Mouse (Mus musculus) embryonic facial prominence, embryonic 15.5 days (tissue): ENCODE data around the gene Gm20388. TPM values are rescaled to one million over a fixed set of nuclear protein-coding genes. Genes with fewer than 3 reads are reported as not detected.

ENCODE experiments used
- ATAC-seq: fragments of 200-750 bp; cut with Nextera tagmentation; 2 replicates; pipeline ENCODE4 v1.8.0; 2017; ENCODE audit warnings: low read depth, moderate TSS enrichment; ENCODE audit not compliant: insufficient number of reproducible peaks, low FRiP score, low TSS enrichment
- H3K27ac ChIP-seq: fragments of 300-500 bp; sonication (generic); replicated peaks from 2 replicates; pipeline ENCODE4 v1.5.1; 2015; ENCODE audit warnings: mild to moderate bottlenecking, inconsistent platforms
- H3K27me3 ChIP-seq: fragments of 300-500 bp; sonication (generic); 2 replicates; pipeline ENCODE4 v1.6.1; 2015; ENCODE audit warnings: inconsistent platforms
- H3K36me3 ChIP-seq: fragments of 300-500 bp; sonication (generic); 2 replicates; pipeline ENCODE4 v1.6.1; 2015; ENCODE audit warnings: mild to moderate bottlenecking, inconsistent platforms
- H3K4me1 ChIP-seq: fragments of 300-500 bp; sonication (generic); 2 replicates; pipeline ENCODE4 v1.6.1; 2015; ENCODE audit warnings: inconsistent platforms
- H3K4me2 ChIP-seq: fragments of 300-500 bp; sonication (generic); replicated peaks from 2 replicates; pipeline ENCODE4 v1.6.1; 2015; ENCODE audit warnings: mild to moderate bottlenecking, inconsistent platforms
- H3K4me3 ChIP-seq: fragments of 300-500 bp; sonication (generic); replicated peaks from 2 replicates; pipeline ENCODE4 v1.5.1; 2015; ENCODE audit warnings: mild to moderate bottlenecking, inconsistent platforms
- H3K9ac ChIP-seq: fragments of 300-500 bp; sonication (generic); 2 replicates; pipeline ENCODE4 v1.6.1; 2015; ENCODE audit warnings: inconsistent platforms
- H3K9me3 ChIP-seq: fragments of 300-500 bp; sonication (generic); replicated peaks from 2 replicates; pipeline ENCODE4 v1.6.1; 2016; ENCODE audit warnings: inconsistent platforms
- WGBS: fragments of 180-500 bp; shearing (Covaris S2); methylation state at CpG from one replicate; pipeline ENCODE4 v1.1.7; 2015; 5-methylcytosine and 5-hydroxymethylcytosine counted together
- polyA plus RNA-seq: library from polyadenylated mRNA; unstranded; fragments of >200 nt; fragmentation: Nextera tagmentation; extraction: Ambion mirVana; gene quantifications from 2 replicates; pipeline ENCODE4 v1.2.1, GENCODE M21; 2015

The Gm20388 gene
- polyA plus RNA-seq, 1 experiment from 2014 or later, result 8.0 TPM

DNA sequence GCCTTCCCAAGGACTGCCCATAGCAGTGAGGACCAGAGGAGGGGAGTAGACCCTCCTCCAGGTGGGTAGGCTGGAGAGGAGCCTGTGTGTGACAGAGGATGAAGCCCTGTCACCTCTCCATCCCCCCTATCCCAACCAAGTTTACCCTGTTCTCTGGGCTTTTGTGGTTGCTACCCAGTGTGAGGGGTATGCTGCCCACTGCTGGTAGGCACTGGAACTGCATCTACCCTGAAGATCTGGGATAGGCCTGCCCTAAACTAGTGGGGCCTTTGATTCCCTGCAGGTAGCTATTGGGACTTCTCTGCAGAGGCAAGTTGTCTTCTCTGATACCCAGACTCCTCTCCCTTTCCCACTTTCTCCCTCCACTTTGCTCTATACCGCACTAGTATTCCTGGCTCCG is 2348.7 kb downstream of the Gm20388 start:
- no peak overlapping the region for H3K27ac ChIP-seq
- no peak for ATAC-seq
- H3K4me2 ChIP-seq, result no peak overlapping the region
- WGBS, result 70% methylated on average over 2 of the region's 2 CpGs
- H3K9ac ChIP-seq, result no peak overlapping the region
- H3K36me3 ChIP-seq, result no peaks in the 10 kb centered on the region
- H3K9me3 ChIP-seq, result no peaks in the 10 kb centered on the region
- 0 out of 2 replicates have a peak, but pooled peaks cover 8% of the 10 kb centered on the region for H3K4me1 ChIP-seq
- H3K27me3 ChIP-seq, result peaks cover 3% of the 10 kb centered on the region
- H3K4me3 ChIP-seq, result no peak overlapping the region

DNA sequence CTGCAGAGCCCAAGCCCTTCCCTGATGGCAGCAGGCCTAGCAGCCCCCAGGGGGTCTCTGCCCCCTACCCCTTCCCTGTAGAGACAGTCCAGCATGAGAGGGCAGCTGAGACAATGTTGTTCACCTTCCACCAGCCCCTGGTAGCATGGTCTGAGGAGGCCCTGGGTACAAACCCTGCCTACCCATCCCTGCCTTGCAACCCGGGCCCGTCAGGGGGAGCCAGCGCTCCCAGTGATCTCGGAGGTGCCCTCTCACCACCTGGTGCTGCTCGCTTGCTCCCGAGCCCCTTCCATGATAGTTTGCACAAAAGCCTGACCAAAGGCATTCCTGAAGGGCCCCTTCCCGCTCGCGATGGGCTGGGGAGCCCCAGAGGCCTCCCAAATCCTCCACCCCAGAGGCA is 2350.1 kb downstream of the Gm20388 start:
- Histone ChIP-seq H3K36me3 (no peaks in the 10 kb centered on the region), H3K4me1 (0 out of 2 replicates have a peak, but pooled peaks cover 10% of the 10 kb centered on the region), H3K4me3 (no peak overlapping the region), H3K27me3 (peaks cover 3% of the 10 kb centered on the region; the same call in 1 of the 2 replicates), H3K9me3 (no peaks in the 10 kb centered on the region), H3K4me2 (no peak overlapping the region), H3K27ac (no peak overlapping the region), H3K9ac (no peak overlapping the region)
- 53% methylated on average over 9 of the region's 9 CpGs for WGBS
- ATAC-seq, result no peak

DNA sequence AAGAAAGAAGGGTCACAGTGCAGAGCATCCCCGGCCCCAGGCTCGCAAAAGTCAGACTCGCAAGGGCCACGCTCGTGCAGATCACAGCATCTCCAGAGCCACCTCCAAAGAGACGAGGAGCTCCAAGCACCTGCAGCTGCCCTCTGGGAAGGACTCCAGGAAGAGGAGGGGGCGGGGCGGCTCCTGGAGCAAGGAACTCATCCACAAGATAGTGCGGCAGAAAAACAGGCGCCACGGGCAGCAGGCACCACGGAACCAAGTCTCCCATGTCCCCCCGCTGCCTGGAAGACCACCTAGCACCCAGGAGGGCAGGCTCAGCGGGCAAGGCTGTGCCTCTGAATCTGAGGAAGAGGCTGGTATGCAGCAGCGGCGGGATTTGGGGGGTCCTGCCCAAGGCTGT is 2352.2 kb downstream of the Gm20388 start:
- 61% methylated on average over 16 of the region's 16 CpGs for WGBS

DNA sequence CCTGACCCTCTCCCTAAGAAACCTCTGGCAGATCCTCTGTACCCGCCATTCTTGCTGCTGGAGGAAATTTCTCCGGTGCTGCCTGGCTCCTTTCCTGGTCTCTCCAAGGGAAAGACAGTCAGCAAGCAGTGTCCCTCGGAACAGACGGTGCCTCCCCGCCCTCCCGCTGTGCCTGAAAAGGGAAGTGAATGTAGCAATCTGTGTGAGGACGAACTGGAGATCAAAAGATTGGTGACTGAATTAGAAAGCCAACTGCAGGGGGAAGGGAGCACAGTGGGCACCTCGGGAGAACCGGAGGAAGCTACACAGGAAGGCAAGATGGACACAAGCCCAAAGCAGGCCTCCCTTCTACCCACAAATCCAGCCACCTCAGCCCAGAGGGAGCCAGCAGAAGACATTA is 2353.6 kb downstream of the Gm20388 start:
- 46% methylated on average over 9 of the region's 9 CpGs for WGBS

More for the DNA sequence above, 2352.2 kb downstream of the Gm20388 start:
- no peak overlapping the region for H3K9ac ChIP-seq
- 0 out of 2 replicates have a peak, but pooled peaks cover 3% of the 10 kb centered on the region for H3K36me3 ChIP-seq
- no peak overlapping the region for H3K4me2 ChIP-seq
- no peak for ATAC-seq
- H3K27me3 ChIP-seq, result peaks cover 3% of the 10 kb centered on the region; the same call in 1 of the 2 replicates
- H3K4me3 ChIP-seq, result no peak overlapping the region
- no peak overlapping the region for H3K27ac ChIP-seq
- H3K4me1 ChIP-seq, result 0 out of 2 replicates have a peak, but pooled peaks cover 6% of the 10 kb centered on the region
- no peaks in the 10 kb centered on the region for H3K9me3 ChIP-seq

DNA sequence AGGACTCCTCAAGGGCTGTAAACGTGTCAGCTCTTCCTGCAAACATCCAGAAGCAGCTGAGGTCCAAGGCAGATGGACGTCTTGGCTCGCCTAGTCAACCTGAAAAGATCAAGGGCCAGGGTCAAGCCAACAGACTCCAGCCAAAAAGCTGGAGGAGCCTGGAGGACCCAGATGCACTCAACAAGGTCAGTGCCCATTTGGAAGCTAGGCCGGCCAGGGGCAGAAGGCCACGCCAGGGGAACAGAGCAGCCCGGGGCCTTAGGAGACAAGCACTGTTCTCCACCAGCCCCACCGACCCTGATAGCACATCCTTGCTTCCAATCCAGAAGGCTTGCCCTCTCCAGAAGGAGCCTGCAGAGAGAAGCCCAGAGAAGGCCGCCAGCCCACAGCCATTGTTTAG is 2354.9 kb downstream of the Gm20388 start:
- no peaks in the 10 kb centered on the region for H3K9me3 ChIP-seq
- no peak overlapping the region for H3K27ac ChIP-seq
- H3K27me3 ChIP-seq, result peaks cover 11% of the 10 kb centered on the region
- no peak overlapping the region for H3K4me3 ChIP-seq
- no peak for ATAC-seq
- H3K4me1 ChIP-seq, result peaks cover 14% of the 10 kb centered on the region
- H3K9ac ChIP-seq, result no peak overlapping the region
- WGBS, result 87% methylated on average over 8 of the region's 8 CpGs
- no peak overlapping the region for H3K4me2 ChIP-seq
- H3K36me3 ChIP-seq, result 0 out of 2 replicates have a peak, but pooled peaks cover 3% of the 10 kb centered on the region

More for the DNA sequence above, 2353.6 kb downstream of the Gm20388 start:
- Histone ChIP-seq H3K27ac (no peak overlapping the region), H3K27me3 (peaks cover 3% of the 10 kb centered on the region; the same call in 1 of the 2 replicates), H3K36me3 (0 out of 2 replicates have a peak, but pooled peaks cover 3% of the 10 kb centered on the region), H3K4me2 (no peak overlapping the region), H3K4me3 (no peak overlapping the region), H3K9ac (no peak overlapping the region), H3K4me1 (peaks cover 13% of the 10 kb centered on the region), H3K9me3 (no peaks in the 10 kb centered on the region)
- no peak for ATAC-seq

DNA sequence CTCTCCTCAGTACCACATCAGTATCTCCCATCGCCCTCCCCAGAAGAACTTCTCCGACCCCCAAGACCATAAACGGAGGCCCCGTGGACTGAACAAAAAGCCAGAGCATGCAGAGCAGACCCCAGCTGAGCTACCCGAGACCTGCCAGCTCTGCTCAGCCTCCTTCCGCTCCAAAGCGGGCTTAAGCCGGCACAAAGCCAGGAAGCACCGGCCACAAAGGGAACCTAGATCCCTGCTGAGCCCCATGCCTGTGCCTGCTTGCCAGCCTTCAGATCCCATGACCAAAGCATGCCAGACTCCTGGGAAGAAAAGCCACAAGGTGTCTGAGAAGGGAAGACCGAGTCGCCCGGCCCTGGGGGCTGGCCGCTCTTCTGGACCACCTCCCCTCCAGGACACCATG is 2356.2 kb downstream of the Gm20388 start:
- H3K36me3 ChIP-seq, result 0 out of 2 replicates have a peak, but pooled peaks cover 3% of the 10 kb centered on the region
- H3K9ac ChIP-seq, result no peak overlapping the region
- no peak for ATAC-seq
- no peaks in the 10 kb centered on the region for H3K9me3 ChIP-seq
- 46% methylated on average over 13 of the region's 13 CpGs for WGBS
- H3K4me3 ChIP-seq, result no peak overlapping the region
- H3K27ac ChIP-seq, result no peak overlapping the region
- H3K27me3 ChIP-seq, result peaks cover 20% of the 10 kb centered on the region
- no peak overlapping the region for H3K4me2 ChIP-seq
- H3K4me1 ChIP-seq, result peaks cover 14% of the 10 kb centered on the region

DNA sequence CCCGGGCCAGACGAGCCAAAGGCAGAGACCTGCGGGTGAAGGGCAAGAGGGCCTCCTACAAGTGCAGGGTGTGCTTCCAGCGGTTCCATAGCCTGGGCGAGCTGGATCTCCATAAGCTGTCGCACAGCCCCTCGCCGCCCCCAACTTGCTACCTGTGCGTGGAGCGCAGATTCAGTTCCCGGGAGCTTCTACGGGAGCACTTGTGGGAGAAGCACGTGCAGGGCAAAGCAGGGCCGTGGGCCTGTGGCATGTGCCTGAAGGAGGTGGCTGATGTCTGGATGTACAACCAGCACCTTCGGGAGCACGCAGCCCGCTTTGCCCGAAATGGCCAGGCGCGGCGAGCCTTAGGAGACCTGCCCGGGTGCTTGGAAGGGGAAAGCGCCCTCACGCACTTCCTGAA is 2358.2 kb downstream of the Gm20388 start:
- H3K36me3 ChIP-seq, result 0 out of 2 replicates have a peak, but pooled peaks cover 3% of the 10 kb centered on the region
- H3K4me2 ChIP-seq, result peak overlapping the region; percentile 72
- WGBS, result 58% methylated on average over 24 of the region's 24 CpGs
- H3K27ac ChIP-seq, result no peak overlapping the region
- peak overlapping the region; percentile 45 for H3K4me3 ChIP-seq
- H3K9me3 ChIP-seq, result no peaks in the 10 kb centered on the region
- H3K4me1 ChIP-seq, result peaks cover 19% of the 10 kb centered on the region
- H3K9ac ChIP-seq, result 0 out of 2 replicates have a peak overlapping the region, but pooled peaks have one; percentile 10
- no peak for ATAC-seq
- peaks cover 20% of the 10 kb centered on the region for H3K27me3 ChIP-seq

DNA sequence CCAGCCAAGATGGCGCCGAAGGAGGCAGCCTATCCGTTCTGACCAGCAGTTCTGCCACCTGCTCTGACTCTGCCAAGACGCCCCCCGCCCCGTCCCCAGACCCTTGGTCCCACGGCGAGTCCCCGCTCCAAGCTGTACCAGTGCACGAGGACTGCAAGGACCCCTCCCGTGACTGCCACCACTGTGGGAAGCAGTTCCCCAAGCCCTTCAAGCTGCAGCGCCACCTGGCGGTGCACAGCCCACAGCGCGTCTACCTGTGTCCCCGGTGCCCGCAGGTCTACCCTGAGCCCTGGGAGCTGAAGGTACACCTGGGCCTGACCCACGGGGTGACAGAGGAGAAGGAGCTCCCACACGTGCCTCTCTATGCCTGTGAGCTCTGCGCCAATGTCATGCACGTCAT is 2358.8 kb downstream of the Gm20388 start:
- Histone ChIP-seq H3K9ac (peak overlapping the region; percentile 10; the same call in 1 of the 2 replicates), H3K27ac (no peak overlapping the region), H3K4me2 (peak overlapping the region; percentile 72), H3K4me1 (peaks cover 22% of the 10 kb centered on the region), H3K36me3 (0 out of 2 replicates have a peak, but pooled peaks cover 3% of the 10 kb centered on the region), H3K4me3 (peak overlapping the region; percentile 45), H3K27me3 (peaks cover 20% of the 10 kb centered on the region), H3K9me3 (no peaks in the 10 kb centered on the region)
- 7% methylated on average over 21 of the region's 21 CpGs for WGBS
- ATAC-seq, result no peak

DNA sequence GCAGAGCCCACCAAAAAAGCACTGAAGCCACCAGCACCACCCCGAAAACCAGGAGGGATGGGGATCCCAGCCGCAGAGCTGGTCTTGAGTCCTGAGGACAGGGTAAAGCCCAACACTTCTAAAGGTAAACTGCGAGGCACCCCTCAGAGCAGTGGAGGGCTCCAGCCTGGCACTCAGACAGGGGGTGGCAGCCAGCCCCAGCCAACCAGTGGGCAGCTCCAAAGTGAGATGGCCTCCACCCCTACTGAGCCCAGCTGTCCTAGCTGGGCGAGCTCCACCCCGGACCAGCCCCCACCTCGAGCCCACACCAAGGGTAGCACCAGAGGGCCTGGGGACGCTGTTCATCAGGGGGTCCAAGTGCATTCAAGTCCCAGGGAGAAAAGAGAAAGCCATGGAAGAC is 2359.9 kb downstream of the Gm20388 start:
- H3K27ac ChIP-seq, result no peak overlapping the region
- 77% methylated on average over 7 of the region's 7 CpGs for WGBS
- no peak overlapping the region for H3K4me2 ChIP-seq
- H3K9me3 ChIP-seq, result no peaks in the 10 kb centered on the region
- H3K9ac ChIP-seq, result no peak overlapping the region
- H3K27me3 ChIP-seq, result peaks cover 20% of the 10 kb centered on the region
- no peak for ATAC-seq
- peaks cover 19% of the 10 kb centered on the region for H3K4me1 ChIP-seq
- H3K4me3 ChIP-seq, result no peak overlapping the region
- H3K36me3 ChIP-seq, result 0 out of 2 replicates have a peak, but pooled peaks cover 3% of the 10 kb centered on the region

DNA sequence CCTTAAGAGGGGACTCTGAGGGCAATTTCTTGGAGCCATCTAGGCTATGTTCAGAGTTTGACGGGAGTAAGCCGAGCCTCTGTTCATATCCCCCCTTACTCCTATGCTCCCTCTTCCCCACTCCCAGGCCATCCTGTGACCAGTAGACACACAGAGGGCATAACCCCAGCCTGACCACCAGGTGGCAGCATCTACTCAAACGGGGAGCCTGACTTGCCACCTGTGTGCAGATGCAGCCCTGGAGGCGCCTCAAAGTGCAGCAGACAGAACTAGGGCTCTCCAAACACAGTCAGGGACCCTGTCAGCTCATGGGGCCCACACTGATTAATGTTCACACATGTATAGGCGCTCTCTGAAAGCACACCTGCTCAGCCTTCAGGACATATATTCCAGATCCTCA is 2362.5 kb downstream of the Gm20388 start:
- ATAC-seq, result peak; percentile 46; the same call in 1 of the 2 replicates
- H3K36me3 ChIP-seq, result no peaks in the 10 kb centered on the region
- peaks cover 19% of the 10 kb centered on the region for H3K4me1 ChIP-seq
- 5% methylated on average over 5 of the region's 5 CpGs for WGBS
- H3K4me3 ChIP-seq, result no peak overlapping the region
- no peak overlapping the region for H3K4me2 ChIP-seq
- H3K27ac ChIP-seq, result no peak overlapping the region
- no peak overlapping the region for H3K9ac ChIP-seq
- H3K9me3 ChIP-seq, result no peaks in the 10 kb centered on the region
- H3K27me3 ChIP-seq, result peaks cover 23% of the 10 kb centered on the region

DNA sequence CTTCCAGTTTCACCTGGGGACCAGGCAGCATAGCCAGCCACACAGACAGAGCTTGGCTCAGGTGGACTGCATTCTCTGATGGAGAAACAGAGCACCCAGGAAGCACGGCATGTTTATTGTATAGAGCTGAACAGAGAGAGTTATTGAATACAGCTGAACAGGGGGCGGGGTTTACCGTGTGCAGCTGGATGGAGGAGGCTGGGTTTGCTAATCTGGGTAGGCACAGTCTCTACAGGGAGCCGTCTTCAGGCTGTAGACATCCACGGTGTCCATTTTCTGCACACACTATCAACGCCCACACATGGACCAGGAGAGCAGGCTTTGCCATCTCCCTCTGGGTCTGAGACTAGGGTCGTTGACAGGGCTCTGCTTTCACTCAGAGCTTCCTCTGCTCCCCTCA is 2363.2 kb downstream of the Gm20388 start:
- H3K4me1 ChIP-seq, result peaks cover 16% of the 10 kb centered on the region
- no peak overlapping the region for H3K4me2 ChIP-seq
- H3K4me3 ChIP-seq, result no peak overlapping the region
- WGBS, result 27% methylated on average over 7 of the region's 7 CpGs
- H3K36me3 ChIP-seq, result no peaks in the 10 kb centered on the region
- H3K27me3 ChIP-seq, result peaks cover 23% of the 10 kb centered on the region
- no peaks in the 10 kb centered on the region for H3K9me3 ChIP-seq
- no peak overlapping the region for H3K9ac ChIP-seq
- no peak overlapping the region for H3K27ac ChIP-seq
- ATAC-seq, result no peak
